Mouse (Mus musculus) spleen, adult 12 weeks (tissue): ENCODE measurements around the gene Fbp2.

Experiments
- DNase-seq: peaks from one replicate; pipeline ENCODE4 v3.0.0; 2022; ENCODE audit warnings: low spot score

Gene Fbp2

GRCm38 (mm10) chr13:62857941-62858915, at the start of gene Fbp2:
Gene Fbp2 (minus strand): TSS chr13:62858422.
- DNase-seq, result no peak

GRCm38 (mm10) chr13:62907527-62908162, 49.4 kb upstream of the Fbp2 start:
- DNase-seq, result no peak

- no peak for DNase-seq
These were observed 42.9 kb upstream of the Fbp2 start for GRCm38 (mm10) chr13:62901139-62901538.

- no peak for DNase-seq
These were observed 39.9 kb upstream of the Fbp2 start for GRCm38 (mm10) chr13:62897927-62898646.

GRCm38 (mm10) chr13:62893044-62893842, 35.0 kb upstream of the Fbp2 start:
- DNase-seq, result no peak

GRCm38 (mm10) chr13:62889311-62889710, 31.1 kb upstream of the Fbp2 start:
- no peak for DNase-seq

- DNase-seq, result no peak
These were observed 29.7 kb upstream of the Fbp2 start, which contains the start of gene Fbp1 for GRCm38 (mm10) chr13:62887712-62888441. Gene Fbp1 (minus strand): TSS chr13:62888282.

GRCm38 (mm10) chr13:62884536-62884935, 26.3 kb upstream of the Fbp2 start:
- DNase-seq, result no peak

- DNase-seq, result no peak
These were observed 25.7 kb upstream of the Fbp2 start for GRCm38 (mm10) chr13:62883925-62884324.

GRCm38 (mm10) chr13:62883436-62883835, 25.2 kb upstream of the Fbp2 start:
- no peak for DNase-seq

- no peak for DNase-seq
These were observed 24.6 kb upstream of the Fbp2 start for GRCm38 (mm10) chr13:62882856-62883255.

- DNase-seq, result no peak
These were observed 23.1 kb upstream of the Fbp2 start for GRCm38 (mm10) chr13:62881336-62881735.

GRCm38 (mm10) chr13:62879831-62880615, 21.8 kb upstream of the Fbp2 start:
- DNase-seq, result no peak

GRCm38 (mm10) chr13:62879411-62879810, 21.2 kb upstream of the Fbp2 start:
- DNase-seq, result no peak

GRCm38 (mm10) chr13:62877247-62877646, 19.0 kb upstream of the Fbp2 start:
- no peak for DNase-seq

GRCm38 (mm10) chr13:62876111-62876510, 17.9 kb upstream of the Fbp2 start:
- DNase-seq, result no peak

- DNase-seq, result no peak
These were observed 14.0 kb upstream of the Fbp2 start for GRCm38 (mm10) chr13:62872252-62872651.

GRCm38 (mm10) chr13:62870605-62871004, 12.4 kb upstream of the Fbp2 start:
- DNase-seq, result no peak

GRCm38 (mm10) chr13:62866817-62867216, 8.6 kb upstream of the Fbp2 start:
- DNase-seq, result no peak
